Mouse (Mus musculus) right cerebral cortex, adult 2 months (tissue): ENCODE data around the gene Bglap3.
A peak's percentile ranks its signal among the peaks of the same experiment; 100 is the strongest.

ENCODE experiments used
- DNase-seq, 2 experiments: peaks; one replicate each; pipeline ENCODE4 v3.0.0; 2021 to 2022; ENCODE audit warnings: low spot score in 2 of 2

Bglap3 gene

DNA sequence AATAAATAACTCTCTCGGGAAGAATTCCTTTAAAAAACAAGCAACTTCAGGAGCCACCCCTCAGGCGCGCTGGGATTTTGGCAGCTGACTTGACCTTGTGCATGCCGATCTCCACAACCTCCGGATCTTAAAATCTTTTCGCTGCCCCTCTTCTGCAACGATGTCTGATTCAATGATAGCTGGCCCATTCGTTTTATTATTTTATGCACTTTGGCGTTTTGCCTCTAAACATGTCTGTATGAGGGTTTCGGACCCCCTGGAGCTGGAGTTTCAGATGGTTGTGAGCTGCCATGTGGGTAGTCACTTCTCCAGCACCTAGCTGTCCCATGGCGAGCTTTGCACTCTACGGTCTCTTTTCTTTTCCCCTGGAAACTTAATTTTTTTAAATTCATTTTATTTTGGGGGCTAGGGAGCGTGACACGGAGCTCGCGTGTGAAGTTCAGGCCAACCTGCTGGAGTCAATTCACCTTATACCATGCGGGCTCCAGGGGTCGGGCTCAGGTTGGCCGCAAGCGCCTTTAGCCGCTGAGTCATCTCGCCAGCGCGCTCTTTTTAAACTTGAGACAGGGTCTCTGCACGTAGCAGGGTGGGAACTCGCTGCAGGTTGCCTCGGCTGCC lies 37.0 kb downstream of the Bglap3 start:
- DNase-seq, result peak in 1 of 2 experiments; percentile 22

GRCm38 (mm10) chr3:88334902-88335435 lies 37.6 kb downstream of the Bglap3 start:
- no peak for DNase-seq

GRCm38 (mm10) chr3:88334029-88334658 lies 38.4 kb downstream of the Bglap3 start:
- no peak for DNase-seq

DNA sequence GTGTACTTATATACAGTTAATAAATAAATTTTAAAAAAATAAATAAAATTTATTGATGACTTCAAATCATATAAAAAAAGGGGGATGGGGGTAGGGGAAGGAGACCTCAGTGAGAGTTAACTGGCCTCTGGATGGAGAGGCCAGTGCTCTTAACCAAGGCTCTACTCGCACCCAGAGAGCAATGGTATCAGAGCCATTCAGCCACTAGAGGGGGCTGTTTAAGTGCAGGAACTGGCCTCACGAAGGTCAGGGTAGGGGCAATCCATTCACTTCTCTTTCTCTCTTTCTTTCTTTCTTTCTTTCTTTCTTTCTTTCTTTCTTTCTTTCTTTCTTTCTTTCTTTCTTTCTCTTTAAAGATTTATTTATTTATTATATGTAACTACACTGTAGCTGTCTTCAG lies 41.3 kb downstream of the Bglap3 start:
- DNase-seq, result no peak

DNA sequence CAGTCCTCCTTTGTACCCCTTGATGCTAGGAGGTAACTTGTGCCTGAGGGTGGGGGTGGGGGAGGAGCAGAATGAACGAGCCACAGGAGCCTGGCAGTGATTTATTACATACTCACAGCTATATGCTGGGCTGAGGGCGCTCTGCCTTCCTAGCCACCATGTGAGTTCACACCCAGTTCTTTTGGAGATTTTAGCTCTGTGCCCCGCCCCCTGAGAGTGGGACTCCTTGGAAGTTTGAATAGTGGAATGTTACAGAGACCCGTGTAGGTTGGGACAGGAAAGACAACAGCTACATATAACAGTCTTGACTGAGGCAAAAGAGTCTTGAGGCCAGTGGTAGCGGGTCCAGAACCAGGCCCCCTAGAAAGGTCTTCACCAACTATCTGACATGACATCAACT lies 43.6 kb downstream of the Bglap3 start:
- no peak for DNase-seq

GRCm38 (mm10) chr3:88324951-88325405 lies 47.6 kb downstream of the Bglap3 start, which contains the start of gene Glmp:
TSS of gene Glmp (plus strand) at chr3:88325023.
- peak; percentile 59 to 69 for DNase-seq
